Mouse (Mus musculus): Measurements from ENCODE around the gene Grik5.

- TF ChIP-seq TAL1 (IDR thresholded peaks at IDR 0.05; ENCODE audit: low read length), result no peak
- no peak for TF ChIP-seq GATA1 (IDR thresholded peaks at IDR 0.05; ENCODE audit: low read length)
These were observed 68.2 kb downstream of the Grik5 start for GRCm38 (mm10) chr7:25003820-25004388.

All from erythroblast, embryonic 14.5 days (primary cell).